Mouse (Mus musculus) limb, embryonic 15.5 days (tissue): Measurements from ENCODE around the gene Asic4. TPM values are rescaled to one million over a fixed set of nuclear protein-coding genes. Genes with fewer than 3 reads are reported as not detected.

Source experiments
- ATAC-seq: fragments of 200-750 bp; cut with Nextera tagmentation; 2 replicates; pipeline ENCODE4 v1.8.0; 2017; ENCODE audit warnings: low read depth, moderate TSS enrichment; ENCODE audit not compliant: insufficient number of reproducible peaks, low FRiP score, low TSS enrichment
- H3K27ac ChIP-seq: fragments of 300-500 bp; sonication (generic); 2 replicates; pipeline ENCODE4 v1.5.1; 2015; ENCODE audit warnings: moderate library complexity, mild to moderate bottlenecking, inconsistent platforms
- H3K27me3 ChIP-seq: fragments of 300-500 bp; sonication (generic); 2 replicates; pipeline ENCODE4 v1.6.1; 2015; ENCODE audit warnings: inconsistent platforms
- H3K36me3 ChIP-seq: fragments of 300-500 bp; sonication (generic); 2 replicates; pipeline ENCODE4 v1.6.1; 2015; ENCODE audit warnings: inconsistent platforms
- H3K4me1 ChIP-seq: fragments of 300-500 bp; sonication (generic); 2 replicates; pipeline ENCODE4 v1.6.1; 2015; ENCODE audit warnings: inconsistent platforms
- H3K4me2 ChIP-seq: fragments of 300-500 bp; sonication (generic); 2 replicates; pipeline ENCODE4 v1.6.1; 2015; ENCODE audit warnings: mild to moderate bottlenecking, inconsistent platforms
- H3K4me3 ChIP-seq: fragments of 300-500 bp; sonication (generic); 2 replicates; pipeline ENCODE4 v1.5.1; 2015; ENCODE audit warnings: mild to moderate bottlenecking, inconsistent platforms
- H3K9ac ChIP-seq: fragments of 300-500 bp; sonication (generic); 2 replicates; pipeline ENCODE4 v1.6.1; 2015; ENCODE audit warnings: inconsistent platforms
- H3K9me3 ChIP-seq: fragments of 300-500 bp; sonication (generic); 2 replicates; pipeline ENCODE4 v1.6.1; 2016; ENCODE audit warnings: inconsistent platforms
- WGBS: fragments of 180-500 bp; shearing (Covaris S2); methylation state at CpG from one replicate; pipeline ENCODE4 v1.1.7; 2015; 5-methylcytosine and 5-hydroxymethylcytosine counted together
- polyA plus RNA-seq: library from polyadenylated mRNA; unstranded; fragments of >200 nt; fragmentation: Nextera tagmentation; extraction: Ambion mirVana; gene quantifications from 2 replicates; pipeline ENCODE4 v1.2.1, GENCODE M21; 2015

Asic4 gene
- polyA plus RNA-seq = 0.14 TPM in 2 replicates

DNA sequence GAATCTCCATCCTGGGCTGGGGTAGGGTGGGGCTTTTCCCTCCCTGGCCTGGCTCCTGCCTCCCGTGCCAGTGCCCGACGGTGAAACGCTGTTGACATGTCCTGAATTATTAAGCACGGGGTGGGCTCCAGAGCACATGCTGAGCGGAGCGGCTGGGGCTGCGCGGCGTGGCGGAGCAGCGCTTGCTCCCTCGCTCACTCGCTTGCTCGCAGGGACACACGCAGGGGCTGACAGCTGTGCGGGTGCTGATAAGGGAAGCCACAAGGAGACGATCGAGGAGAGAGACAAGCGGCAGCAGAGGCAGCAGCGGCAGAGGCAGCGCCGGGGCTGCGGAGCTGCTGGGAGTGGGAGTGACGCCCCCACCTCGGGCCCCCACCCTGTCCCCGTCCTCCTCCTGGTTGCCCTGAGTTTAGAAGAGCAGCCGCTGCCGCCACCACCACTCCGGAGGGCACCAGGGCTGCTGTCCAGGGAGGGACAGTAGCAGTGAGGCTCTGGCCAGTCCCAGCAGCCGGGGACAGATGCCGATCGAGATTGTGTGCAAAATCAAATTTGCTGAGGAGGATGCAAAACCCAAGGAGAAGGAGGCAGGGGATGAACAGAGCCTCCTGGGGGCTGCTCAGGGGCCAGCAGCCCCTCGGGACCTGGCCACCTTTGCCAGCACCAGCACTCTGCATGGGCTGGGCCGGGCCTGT lies at the start of gene Asic4:
Asic4 (plus strand) TSS at position 123 of the 692 bp plus-strand sequence.
- Histone ChIP-seq H3K36me3 (no peaks in the 10 kb centered on the region), H3K9me3 (no peaks in the 10 kb centered on the region), H3K27me3 (peaks cover 91% of the 10 kb centered on the region), H3K9ac (no peak within 1 kb of the TSS), H3K4me2 (peak within 1 kb of the TSS; percentile 51), H3K4me3 (peak within 1 kb of the TSS; percentile 22), H3K4me1 (peaks cover 58% of the 10 kb centered on the region), H3K27ac (no peak within 1 kb of the TSS)
- WGBS = 3% methylated on average over 35 of the region's 35 CpGs
- ATAC-seq = no peak

DNA sequence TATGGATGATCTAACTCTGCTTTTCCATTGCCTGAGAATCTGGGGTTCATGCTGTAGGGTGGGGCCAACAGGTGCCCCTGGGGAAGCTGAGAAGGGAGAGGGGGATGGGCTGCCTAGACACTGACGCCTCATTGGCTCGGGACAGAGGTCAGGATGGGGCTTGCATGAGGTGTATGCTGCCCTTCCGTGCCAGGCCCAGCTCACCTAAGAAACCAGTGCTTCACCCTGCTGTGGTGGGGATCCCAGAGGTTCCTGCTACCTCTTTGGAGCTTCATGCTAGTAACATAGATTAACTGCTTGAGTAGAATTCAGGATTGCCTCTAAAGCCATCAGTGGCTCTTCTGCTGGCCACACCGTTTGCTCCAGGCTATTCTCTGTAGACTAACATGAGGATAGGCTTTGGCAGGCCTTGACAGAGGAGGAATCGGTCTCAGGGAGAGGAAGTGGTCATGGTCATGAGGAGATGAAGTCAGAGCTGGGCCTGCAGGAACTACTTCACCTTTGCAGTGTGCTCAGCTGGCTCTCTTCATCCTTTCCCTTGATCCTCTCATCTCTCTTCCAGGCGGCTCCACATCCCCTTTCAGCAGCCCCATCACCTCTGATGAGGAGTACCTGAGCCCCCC lies 49.6 kb upstream of the Asic4 start:
- H3K4me1 ChIP-seq = peaks cover 28% of the 10 kb centered on the region
- H3K27me3 ChIP-seq = no peaks in the 10 kb centered on the region
- no peak overlapping the region; the same call in 1 of the 2 replicates for H3K4me3 ChIP-seq
- peaks cover 47% of the 10 kb centered on the region for H3K36me3 ChIP-seq
- ATAC-seq = 0 out of 2 replicates have a peak, but pooled peaks have one; percentile 1
- WGBS = 40% methylated on average over 6 of the region's 6 CpGs
- no peak overlapping the region for H3K9ac ChIP-seq
- peak overlapping the region; percentile 36 for H3K4me2 ChIP-seq
- no peaks in the 10 kb centered on the region for H3K9me3 ChIP-seq
- peak overlapping the region; percentile 64; the same call in 1 of the 2 replicates for H3K27ac ChIP-seq

DNA sequence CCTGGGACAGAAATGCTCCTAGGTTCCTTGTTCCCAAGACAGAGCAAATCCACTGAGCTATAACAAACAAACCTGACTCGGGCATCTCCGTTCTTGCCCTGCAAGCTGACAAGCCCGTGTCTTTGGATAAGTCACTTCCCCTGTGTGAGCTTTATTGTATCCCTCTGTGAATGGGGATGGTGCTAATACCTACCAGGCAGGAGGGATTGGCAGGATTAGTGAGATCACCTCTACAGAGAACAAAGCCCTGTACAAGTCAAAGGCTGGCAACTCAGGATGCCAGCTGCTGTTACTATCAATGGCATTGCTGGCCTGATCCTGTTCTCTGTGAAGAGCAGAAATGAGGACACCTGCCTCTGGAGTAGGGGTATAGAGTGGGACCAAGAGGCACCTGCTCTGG lies 44.7 kb upstream of the Asic4 start:
- WGBS = 87% methylated on average over 3 of the region's 3 CpGs
- Histone ChIP-seq H3K27me3 (no peaks in the 10 kb centered on the region), H3K36me3 (peaks cover 62% of the 10 kb centered on the region)

DNA sequence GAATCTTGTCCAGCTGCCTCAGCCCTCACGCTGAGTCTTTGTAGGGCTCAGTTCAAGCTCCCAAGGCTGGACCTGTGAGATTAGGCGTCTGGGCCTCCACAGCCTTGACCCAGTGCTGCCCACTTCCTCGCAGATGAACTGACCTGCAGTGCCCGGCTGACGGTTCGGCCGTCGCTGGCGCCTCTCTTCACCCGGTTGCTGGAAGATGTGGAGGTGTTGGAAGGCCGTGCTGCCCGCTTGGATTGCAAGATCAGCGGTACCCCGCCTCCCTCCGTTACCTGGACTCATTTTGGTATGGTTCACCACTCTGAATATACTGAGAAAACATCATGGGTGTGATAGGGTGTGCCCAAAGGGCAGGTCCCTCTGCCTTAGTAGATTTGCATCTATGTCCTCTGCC lies 44.1 kb upstream of the Asic4 start:
- no peak overlapping the region for H3K4me2 ChIP-seq
- peaks cover 61% of the 10 kb centered on the region for H3K36me3 ChIP-seq
- H3K4me3 ChIP-seq = no peak overlapping the region
- H3K9me3 ChIP-seq = no peaks in the 10 kb centered on the region
- H3K27ac ChIP-seq = no peak overlapping the region
- H3K9ac ChIP-seq = no peak overlapping the region
- WGBS = 92% methylated on average over 15 of the region's 15 CpGs
- H3K27me3 ChIP-seq = no peaks in the 10 kb centered on the region
- no peak for ATAC-seq
- H3K4me1 ChIP-seq = no peaks in the 10 kb centered on the region

More for the DNA sequence above, 44.7 kb upstream of the Asic4 start:
- ATAC-seq = no peak
- Histone ChIP-seq H3K4me3 (no peak overlapping the region), H3K9ac (no peak overlapping the region), H3K4me2 (no peak overlapping the region), H3K4me1 (peaks cover 4% of the 10 kb centered on the region), H3K27ac (no peak overlapping the region), H3K9me3 (no peaks in the 10 kb centered on the region)

DNA sequence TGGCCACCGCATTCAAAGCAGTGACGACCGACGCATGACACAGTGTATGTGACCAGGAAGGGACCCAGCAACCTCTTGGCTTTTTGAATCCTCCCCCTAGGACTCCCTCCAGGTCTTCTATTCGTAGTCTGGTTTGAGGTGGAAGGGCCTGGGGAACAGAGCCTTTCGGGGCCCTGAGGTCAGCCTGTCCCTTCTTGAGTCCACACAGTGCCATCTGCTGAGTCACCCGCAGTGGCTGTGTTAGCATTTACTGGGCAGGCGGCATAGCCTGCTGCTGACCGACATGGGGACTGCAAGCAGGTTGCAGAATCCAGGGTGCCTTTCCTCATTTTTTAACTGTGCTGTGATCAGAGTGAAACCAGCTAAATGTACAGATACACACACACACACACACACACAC lies 43.2 kb upstream of the Asic4 start:
- ATAC-seq = no peak
- WGBS = 92% methylated on average over 9 of the region's 9 CpGs
- peaks cover 57% of the 10 kb centered on the region for H3K36me3 ChIP-seq
- H3K4me2 ChIP-seq = no peak overlapping the region
- H3K9ac ChIP-seq = no peak overlapping the region
- H3K9me3 ChIP-seq = no peaks in the 10 kb centered on the region
- H3K27me3 ChIP-seq = no peaks in the 10 kb centered on the region
- H3K27ac ChIP-seq = no peak overlapping the region
- H3K4me3 ChIP-seq = no peak overlapping the region
- no peaks in the 10 kb centered on the region for H3K4me1 ChIP-seq

DNA sequence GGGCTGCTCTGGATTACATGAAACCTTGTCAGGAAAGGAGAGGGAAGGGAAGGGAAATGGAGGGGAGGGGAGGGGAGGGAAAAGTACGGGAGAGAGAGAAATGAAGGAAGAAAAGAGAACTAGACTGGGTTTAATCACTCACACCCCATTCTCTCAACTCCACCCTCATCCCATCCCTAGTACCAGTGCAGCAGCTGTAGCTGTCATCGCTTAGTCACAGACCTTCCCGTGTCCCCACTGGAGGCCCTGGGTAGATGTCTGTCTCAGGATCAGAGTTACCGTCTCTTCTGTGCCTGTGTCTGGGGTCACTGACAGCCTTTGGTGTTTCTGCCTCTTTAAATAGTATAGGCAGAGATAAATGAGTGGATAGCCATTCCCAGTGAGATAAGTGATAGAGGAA lies 42.0 kb upstream of the Asic4 start:
- Histone ChIP-seq H3K4me1 (no peaks in the 10 kb centered on the region), H3K4me3 (no peak overlapping the region), H3K9me3 (no peaks in the 10 kb centered on the region), H3K27ac (no peak overlapping the region), H3K36me3 (peaks cover 48% of the 10 kb centered on the region), H3K4me2 (no peak overlapping the region), H3K9ac (no peak overlapping the region), H3K27me3 (no peaks in the 10 kb centered on the region)
- WGBS = 72% methylated on average over 3 of the region's 4 CpGs
- no peak for ATAC-seq

DNA sequence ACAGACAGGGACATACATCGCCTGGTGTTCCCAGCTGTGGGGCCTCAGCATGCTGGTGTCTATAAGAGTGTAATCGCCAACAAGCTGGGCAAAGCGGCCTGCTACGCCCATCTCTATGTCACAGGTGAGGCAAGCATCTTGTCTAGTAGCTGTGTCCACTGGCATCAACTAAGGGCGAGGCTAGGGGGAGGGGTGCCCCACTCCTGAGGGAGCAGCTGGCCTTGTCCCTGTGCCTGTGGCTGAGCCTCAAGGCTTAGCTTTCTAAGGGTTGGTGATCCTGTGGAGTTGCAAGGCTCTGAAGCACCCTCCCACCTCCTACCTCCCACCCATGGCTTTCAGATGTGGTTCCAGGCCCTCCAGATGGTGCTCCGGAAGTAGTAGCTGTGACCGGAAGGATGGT lies 40.3 kb upstream of the Asic4 start:
- H3K4me2 ChIP-seq = no peak overlapping the region
- H3K4me1 ChIP-seq = no peaks in the 10 kb centered on the region
- H3K36me3 ChIP-seq = peaks cover 40% of the 10 kb centered on the region
- no peak overlapping the region for H3K9ac ChIP-seq
- H3K4me3 ChIP-seq = no peak overlapping the region
- no peaks in the 10 kb centered on the region for H3K9me3 ChIP-seq
- ATAC-seq = no peak
- WGBS = 86% methylated on average over 7 of the region's 7 CpGs
- no peaks in the 10 kb centered on the region for H3K27me3 ChIP-seq
- no peak overlapping the region for H3K27ac ChIP-seq

DNA sequence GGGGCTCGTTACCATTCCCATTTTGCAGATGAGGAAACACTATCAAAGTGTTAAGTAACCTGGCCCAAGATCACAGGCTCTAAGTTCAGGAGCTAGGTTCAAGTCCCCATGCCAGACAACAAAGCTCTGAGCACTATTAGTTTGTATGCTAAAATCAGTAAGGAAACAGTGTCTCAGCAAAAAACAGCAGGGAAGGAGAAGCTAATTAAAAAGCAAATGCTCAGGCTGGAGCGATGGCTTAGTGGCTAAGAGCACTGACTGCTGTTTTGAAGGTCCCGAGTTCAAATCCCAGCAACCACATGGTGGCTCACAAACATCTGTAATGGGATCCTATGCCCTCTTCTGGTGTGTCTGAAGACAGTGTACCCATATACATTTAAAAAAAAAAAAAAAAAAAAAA lies 38.0 kb upstream of the Asic4 start:
- Histone ChIP-seq H3K9ac (no peak overlapping the region), H3K36me3 (peaks cover 38% of the 10 kb centered on the region)
- WGBS = 90% methylated on average over 3 of the region's 3 CpGs

DNA sequence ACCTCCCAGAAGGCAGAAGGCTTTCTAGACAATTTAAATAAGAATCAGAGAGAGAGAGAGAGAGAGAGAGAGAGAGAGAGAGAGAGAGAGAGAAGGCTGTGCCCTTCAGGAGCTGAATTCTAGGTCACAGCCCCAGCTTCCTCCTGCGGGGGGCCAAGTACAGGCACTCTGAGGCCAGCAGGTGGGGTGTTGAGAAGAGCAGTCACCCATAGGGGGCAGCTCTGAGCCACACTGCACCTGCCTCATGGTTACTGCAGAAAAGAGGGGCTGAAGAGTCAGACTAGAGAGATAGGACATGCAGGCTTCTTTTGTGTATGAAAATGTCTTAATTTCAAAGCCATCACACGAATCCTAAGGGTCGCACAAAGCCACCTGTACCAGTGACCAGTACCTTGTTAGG lies 36.5 kb upstream of the Asic4 start:
- 68% methylated on average over 3 of the region's 3 CpGs for WGBS
- H3K27me3 ChIP-seq = no peaks in the 10 kb centered on the region
- H3K4me2 ChIP-seq = no peak overlapping the region
- ATAC-seq = no peak
- H3K36me3 ChIP-seq = peaks cover 44% of the 10 kb centered on the region
- H3K4me1 ChIP-seq = no peaks in the 10 kb centered on the region
- no peak overlapping the region for H3K4me3 ChIP-seq
- H3K27ac ChIP-seq = no peak overlapping the region
- no peaks in the 10 kb centered on the region for H3K9me3 ChIP-seq
- H3K9ac ChIP-seq = no peak overlapping the region

More for the DNA sequence above, 38.0 kb upstream of the Asic4 start:
- no peak for ATAC-seq
- Histone ChIP-seq H3K4me2 (no peak overlapping the region), H3K27me3 (no peaks in the 10 kb centered on the region), H3K9me3 (no peaks in the 10 kb centered on the region), H3K27ac (no peak overlapping the region), H3K4me1 (no peaks in the 10 kb centered on the region), H3K4me3 (no peak overlapping the region)

DNA sequence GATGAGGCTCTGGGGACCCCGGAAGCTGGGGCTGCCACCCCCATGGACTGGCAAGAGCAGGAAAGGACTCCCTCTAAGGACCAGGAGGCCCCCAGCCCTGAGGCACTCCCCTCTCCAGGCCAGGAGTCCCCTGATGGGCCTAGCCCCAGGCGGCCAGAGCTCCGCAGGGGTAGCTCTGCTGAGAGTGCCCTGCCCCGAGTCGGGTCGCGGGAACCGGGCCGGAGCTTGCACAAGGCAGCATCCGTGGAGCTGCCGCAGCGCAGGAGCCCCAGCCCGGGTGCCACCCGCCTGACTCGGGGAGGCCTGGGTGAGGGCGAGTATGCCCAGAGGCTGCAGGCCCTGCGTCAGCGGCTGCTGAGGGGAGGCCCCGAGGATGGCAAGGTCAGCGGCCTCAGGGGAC lies 28.4 kb upstream of the Asic4 start:
- 0 out of 2 replicates have a peak, but pooled peaks cover 23% of the 10 kb centered on the region for H3K36me3 ChIP-seq
- peaks cover 51% of the 10 kb centered on the region for H3K27me3 ChIP-seq
- no peak overlapping the region for H3K9ac ChIP-seq
- ATAC-seq = no peak
- H3K4me3 ChIP-seq = peak overlapping the region; percentile 34
- 15% methylated on average over 19 of the region's 20 CpGs for WGBS
- H3K27ac ChIP-seq = no peak overlapping the region
- 0 out of 2 replicates have a peak overlapping the region, but pooled peaks have one; percentile 50 for H3K4me2 ChIP-seq
- no peaks in the 10 kb centered on the region for H3K9me3 ChIP-seq
- peaks cover 20% of the 10 kb centered on the region for H3K4me1 ChIP-seq

DNA sequence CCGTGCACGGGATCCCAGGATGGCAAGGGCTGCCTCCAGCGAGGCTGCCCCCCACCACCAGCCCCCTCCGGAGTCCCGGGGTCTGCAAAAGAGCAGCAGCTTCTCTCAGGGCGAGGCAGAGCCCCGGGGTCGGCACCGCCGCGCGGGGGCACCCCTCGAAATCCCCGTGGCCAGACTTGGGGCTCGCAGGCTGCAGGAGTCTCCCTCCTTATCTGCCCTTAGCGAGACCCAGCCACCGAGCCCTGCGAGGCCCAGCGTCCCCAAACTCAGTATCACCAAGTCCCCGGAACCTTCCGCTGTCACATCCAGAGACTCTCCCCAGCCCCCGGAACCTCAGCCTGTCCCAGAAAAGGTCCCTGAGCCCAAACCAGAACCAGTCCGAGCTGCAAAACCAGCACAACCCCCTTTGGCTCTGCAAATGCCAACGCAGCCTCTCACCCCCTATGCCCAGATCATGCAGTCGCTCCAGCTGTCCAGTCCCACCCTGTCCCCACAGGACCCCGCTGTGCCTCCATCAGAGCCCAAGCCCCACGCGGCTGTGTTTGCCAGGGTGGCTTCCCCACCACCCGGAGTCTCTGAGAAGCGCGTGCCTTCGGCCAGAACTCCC lies 27.9 kb upstream of the Asic4 start:
- 5% methylated on average over 32 of the region's 32 CpGs for WGBS
- peak overlapping the region; percentile 34 for H3K4me3 ChIP-seq
- H3K9me3 ChIP-seq = no peaks in the 10 kb centered on the region
- no peak overlapping the region for H3K27ac ChIP-seq
- peaks cover 51% of the 10 kb centered on the region for H3K27me3 ChIP-seq
- H3K4me2 ChIP-seq = peak overlapping the region; percentile 50
- H3K36me3 ChIP-seq = peaks cover 21% of the 10 kb centered on the region; the same call in 1 of the 2 replicates
- H3K9ac ChIP-seq = peak overlapping the region; percentile 33; the same call in 1 of the 2 replicates
- H3K4me1 ChIP-seq = peaks cover 20% of the 10 kb centered on the region
- ATAC-seq = no peak
